Mouse (Mus musculus) MEL-GATA-1-ER (cell line): ENCODE data around the gene Shh.
A peak's percentile ranks its signal among the peaks of the same experiment; 100 is the strongest.

Source experiments
- DNase-seq: peaks from one replicate; pipeline ENCODE4 v3.0.0-alpha.2; 2012; ENCODE audit warnings: low read depth; ENCODE audit errors: extremely low read depth

The Shh gene

DNA sequence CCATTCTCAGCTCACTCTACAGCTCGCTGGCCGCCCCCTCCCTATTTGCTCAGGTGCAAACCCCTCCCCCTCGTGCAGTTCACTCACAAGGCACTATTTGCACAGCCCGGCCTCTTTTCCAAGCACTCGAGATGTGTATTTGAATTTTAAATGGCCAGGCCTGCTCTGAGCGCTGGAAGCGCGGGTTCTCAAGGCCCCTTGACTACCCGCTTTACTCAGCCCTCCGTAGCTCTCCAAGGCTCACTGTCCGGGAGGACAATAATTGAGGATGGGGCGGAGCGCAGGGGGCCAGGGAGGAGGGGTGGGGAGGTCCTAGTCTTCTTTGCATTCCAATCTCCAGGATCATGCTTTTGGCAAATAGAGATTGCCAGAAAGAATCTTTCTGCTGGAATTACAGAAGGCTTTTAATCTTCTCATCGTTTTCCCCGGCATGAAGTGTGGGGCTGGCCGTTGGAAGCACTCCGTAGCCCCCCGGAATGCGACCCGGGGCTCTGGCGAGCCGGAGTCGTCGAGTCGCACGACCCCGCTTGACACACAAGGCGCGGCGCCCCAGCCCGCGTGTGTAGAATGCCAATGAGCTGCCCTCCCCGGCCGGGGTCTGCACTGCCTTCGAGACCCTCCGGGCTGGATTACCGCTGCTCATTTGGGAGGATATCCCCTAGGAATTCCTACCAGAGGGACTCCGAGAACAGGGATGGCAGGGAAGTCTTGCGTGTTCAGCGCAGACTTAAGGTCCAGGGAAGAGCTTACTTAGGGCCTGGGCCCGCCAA lies 7.4 kb downstream of the Shh start:
- DNase-seq: no peak

DNA sequence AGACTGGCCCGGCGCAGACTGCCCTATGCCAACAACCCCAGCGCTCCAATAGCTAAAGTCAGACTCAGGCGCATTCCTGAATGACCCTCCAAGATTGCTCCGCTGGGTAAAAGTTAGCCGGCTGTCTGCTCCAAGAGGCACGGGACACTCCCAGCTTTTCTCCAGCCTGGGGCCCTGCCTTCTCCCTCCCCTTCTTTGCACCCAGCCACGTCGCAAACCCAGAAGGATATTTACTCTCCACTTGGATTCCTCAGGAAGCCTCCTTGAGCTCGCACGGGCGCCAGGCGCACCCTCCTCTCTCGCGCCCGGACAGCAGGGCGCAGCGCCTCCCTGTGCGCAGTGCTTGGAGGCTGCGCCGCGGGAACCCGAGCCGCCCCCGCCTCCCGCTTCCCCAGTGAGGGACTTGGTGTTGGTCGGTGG lies 8.2 kb downstream of the Shh start:
- no peak for DNase-seq

DNA sequence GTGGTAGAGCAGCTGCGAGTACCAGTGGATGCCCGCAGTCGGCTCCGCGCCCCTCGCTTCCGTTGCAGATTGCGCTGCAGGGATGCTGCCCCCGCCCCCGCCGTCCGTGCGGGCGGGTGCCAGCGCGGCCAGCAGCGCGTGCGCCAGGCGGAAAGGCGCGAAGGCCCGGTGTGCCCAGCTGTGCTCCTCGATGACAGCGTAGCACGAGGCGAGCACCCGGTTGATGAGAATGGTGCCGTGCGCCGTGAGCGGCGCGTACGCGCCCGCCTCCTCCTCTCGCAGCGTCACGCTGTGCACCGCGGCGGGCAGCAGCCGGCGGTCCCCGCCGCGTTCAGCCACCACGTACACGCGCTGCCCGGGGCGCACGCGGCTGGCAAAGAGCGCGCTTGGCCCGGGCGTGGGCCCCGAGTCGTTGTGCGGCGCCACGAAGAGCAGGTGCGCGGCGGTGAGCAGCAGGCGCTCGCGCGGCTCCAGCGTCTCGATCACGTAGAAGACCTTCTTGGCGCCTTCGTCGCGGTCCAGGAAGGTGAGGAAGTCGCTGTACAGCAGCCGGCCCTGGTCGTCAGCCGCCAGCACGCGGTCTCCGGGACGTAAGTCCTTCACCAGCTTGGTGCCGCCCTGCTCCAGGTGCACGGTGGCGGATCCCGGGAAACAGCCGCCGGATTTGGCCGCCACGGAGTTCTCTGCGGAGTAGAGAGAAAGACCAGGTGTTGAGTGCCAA lies 9.0 kb downstream of the Shh start:
- no peak for DNase-seq

DNA sequence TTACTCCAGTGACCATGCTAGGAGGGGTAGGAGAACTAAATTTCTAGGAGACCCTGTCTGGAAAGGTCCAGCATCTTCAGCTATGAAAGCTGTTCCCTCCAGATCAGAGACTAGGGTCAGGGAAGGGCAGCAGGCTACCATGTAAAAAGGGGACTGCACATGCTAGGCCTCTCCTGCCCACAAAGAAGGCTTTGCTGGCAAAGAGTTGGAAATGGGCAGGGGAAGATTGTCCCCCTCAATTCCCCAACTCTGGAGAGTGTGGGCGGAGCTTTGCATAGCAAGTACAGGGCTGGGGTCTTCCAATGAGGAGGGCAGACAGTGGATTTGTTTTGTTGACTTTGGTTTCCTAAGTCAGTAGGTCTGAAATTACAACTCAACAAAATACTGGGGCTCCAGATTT lies 10.7 kb downstream of the Shh start:
- no peak for DNase-seq

DNA sequence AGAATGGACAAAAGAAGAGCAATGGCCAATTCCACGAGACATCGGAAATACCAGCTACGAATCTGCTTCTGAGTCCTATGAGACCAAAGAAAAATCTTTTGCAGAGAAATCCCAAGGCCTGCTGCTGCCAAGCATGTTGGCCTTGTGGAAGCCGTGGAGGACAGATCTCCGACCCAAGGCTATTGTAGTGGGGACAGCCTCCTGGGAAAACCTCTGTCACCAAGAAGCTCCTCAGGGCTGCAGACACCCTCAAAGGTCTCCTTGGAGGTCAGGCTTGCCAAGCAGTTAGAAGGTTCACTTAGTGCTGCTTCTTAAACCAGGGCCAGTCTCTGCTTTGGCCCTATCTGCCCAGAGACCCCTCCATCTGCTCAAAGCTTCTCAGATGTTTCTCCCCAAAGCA lies 11.3 kb downstream of the Shh start:
- no peak for DNase-seq

DNA sequence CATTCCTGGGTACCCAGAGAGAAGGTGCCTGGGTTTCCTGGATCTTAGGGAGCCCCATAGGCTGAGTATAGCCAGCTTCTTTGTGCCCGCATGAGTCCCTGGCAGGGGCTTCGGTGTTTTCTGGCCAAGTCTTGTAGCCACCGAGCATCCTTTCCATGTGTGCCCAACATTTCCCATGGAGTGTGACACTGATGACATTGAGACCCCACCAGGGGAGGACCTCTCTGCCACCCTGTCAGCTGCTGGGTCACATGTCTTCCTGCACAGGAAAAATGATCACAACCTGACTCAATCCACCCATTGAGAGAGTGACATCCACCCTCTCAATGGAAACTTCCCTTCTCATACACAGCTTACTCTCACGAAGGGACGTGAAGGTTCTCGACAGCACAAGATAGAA lies 12.5 kb downstream of the Shh start:
- no peak for DNase-seq

DNA sequence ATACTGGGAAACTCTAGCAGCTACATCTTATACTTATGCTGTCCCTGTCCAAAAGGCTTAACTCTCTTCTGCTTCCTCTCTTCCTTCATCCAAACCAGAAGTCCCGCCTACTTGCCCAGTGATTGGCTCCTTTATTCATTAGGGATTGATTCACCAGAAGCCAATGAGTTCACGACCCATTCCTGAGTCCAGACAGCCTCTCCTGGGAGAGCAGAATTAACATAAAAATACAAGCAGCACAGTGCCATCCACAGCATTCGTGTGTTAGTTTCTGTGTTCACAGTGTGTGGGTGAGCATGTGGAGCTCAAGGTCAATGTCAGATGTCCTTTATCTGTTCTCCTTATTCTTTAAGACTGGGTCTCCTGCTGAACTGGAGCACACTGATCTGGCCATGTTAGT lies 13.5 kb downstream of the Shh start:
- DNase-seq: no peak

DNA sequence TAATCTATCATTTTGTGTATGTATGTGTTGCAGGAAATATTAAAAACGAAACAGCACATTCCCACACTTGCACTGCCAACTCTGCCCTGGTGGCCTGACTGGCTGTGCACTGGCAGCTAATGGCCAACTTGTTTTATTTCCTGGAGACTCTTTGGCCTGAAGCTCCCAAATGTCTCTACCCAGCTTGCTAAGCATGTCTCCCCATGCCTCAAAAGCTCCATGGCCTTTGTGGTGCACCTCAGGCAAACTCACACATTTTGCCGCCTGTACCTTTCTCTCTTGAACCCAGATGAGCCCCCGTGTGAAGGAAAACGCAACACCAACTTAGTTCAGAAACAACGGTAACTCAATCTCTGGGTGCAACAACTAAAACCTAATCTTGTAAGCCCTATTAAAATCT lies 14.0 kb downstream of the Shh start:
- no peak for DNase-seq

DNA sequence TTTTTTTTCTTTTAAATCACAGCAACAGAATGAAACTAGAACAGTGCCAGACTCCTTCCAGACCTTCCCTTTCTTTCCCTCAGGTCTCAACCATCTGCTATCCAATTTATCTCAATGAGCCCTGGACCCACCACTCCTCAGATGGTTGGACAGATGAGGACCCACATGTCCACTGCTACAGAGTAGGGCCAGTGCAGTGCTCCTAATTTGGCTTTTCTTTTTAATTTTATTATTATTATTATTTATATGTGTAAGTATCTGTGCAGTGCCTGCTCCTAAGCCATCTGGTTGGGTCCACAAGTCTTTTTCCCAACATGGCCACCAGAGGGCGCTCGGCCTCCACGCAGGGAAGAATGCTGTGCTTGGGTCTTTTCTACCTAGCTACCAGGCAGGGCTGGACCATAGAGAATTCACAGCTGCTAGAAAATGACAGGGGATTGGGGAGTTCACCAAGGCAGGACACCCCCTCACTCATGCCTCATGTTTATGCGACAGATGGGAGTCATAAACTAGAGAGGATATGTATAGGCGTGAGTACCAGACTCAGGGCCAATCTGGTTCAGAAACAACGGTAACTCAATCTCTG lies 15.9 kb downstream of the Shh start:
- DNase-seq: peak; percentile 19

DNA sequence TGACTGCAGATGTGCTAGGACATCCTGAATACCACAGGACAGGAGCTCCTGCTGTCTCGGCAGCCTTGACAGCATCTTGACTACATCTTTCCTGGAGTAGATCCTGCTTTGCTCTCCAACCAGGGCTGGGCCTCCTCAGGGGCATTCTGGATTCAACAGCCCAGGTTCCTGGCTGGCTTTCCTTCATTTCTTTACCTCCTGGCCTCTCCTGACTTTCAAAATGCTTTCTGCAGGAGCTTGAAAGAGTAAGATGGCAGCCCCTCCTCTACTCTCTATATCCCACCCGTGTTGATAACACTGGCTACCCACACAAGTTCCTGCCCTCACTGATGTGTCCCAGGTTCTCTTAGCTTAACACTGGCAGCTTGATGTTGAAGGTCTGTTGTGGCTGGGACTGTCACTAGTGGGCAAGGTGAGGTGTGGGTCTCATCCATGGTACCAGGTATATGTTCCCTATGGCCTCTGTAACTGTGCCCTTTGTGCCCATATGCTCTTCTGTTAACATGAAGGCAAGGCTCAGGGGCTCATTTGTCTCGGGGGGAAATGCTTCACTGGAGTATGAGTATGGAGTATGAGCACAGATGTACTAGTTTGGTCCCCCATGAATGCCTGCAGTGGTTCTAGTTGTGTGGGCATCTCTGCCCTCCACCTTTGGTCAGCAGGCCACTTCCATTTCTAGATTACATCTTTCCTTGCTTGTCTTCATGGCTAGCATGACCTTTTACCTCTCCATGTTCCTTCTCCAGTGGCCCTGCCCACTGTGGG lies 16.7 kb downstream of the Shh start:
- DNase-seq: no peak

DNA sequence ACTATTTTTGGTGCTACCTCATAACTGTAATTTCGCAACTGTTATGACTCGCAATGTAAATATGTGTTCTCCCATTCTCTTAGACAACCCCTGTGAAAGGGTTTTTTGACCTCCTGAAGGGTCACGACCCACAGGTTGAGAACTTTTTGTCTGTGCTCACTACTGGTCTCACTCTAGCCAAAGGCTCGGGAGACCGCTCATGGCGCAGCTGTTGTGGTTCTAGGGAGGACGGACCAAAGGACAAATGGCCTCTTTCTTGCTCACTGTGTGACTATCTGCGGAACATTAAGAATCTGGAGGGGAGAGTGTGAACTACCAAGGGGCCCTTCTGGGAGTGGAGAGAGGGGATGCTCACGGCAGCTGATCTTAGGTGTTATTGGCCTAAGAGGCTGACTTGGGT lies 41.1 kb downstream of the Shh start:
- DNase-seq: no peak

DNA sequence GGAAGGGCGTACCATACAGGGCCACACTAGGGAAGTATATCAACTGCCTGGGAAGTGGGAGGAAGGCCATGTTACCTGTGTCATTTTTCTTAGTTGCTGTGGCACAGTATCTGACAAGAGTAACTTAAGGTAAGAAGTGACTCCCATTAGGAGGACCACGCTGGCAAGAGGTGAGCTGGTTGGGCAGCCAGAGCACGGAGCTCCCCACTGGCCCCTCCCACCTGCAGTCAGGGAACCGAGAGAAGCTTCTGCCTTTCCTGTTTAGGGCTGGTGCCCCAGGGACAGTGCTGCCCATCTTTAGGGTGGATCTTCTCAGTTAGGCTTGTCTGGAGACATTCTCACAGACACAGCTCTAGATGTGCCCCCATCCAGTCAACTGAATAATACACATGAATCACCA lies 43.3 kb downstream of the Shh start:
- DNase-seq: no peak

DNA sequence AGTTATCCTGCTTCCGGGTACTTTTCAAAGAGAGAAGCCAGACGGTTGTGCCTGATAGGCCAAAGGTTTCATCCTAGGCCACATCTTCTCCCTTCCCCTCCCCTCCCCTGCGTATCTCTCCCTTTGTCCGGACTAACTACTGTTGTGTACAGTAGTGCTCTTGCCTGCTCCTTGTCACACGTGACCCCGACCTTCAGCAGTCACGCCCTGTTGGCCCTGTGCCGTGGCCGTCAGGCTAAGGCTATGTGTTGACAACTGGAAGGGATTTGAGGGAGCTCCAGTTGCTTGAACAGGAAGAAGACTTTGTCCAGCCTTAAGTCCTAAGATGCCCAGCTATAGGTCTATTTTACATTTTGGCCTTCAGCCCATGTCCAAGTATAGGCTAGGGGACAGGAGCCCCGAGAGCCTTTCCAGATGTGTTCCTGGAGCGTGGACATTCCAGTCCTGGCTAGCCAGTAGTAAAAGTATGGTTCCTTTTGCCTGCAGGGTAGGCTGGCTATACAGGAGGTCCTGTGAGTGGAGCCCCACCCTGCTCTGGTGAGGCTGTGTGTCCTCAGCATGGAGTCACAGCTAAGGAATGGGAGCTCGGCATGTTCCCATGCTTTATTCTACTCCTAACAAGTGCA lies 47.3 kb downstream of the Shh start:
- no peak for DNase-seq

DNA sequence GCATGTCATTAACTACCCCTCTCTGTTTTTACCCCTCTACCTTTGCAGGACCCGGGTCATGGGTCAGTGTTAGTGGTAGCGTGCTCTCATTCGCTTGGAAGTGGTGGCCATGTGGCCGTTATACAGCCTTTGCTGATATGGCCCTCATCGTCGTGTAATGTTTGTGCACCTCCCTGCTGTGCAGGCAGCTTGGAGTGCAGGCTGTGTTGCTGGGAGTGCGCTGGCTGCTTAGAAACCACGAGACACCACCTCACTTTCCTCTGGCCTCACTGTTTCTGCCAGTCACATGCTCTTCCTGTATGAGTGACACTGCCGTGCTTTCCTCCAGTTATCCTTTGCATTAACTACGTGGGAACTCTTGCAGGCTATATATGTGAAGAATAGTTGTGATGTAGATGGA lies 48.3 kb downstream of the Shh start:
- DNase-seq: no peak

DNA sequence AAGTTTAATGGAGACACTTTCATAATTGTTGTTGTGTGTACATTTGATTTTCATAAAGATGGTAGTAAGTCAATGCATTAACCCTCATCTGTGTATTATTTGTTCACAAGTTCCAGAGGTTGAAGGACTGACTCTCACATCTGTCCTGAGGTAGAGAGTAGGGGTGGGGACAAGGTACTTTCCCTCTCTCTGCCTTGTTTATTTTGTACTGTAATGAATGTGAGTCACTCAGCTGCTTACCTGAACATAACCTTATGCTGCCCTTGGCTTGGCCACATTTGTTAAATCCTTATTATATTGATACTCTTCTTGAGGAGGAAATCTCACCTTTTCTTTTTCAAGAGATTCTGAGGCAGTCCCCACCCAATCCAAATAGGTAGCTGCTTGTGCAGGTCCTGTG lies 51.0 kb downstream of the Shh start:
- DNase-seq: no peak

DNA sequence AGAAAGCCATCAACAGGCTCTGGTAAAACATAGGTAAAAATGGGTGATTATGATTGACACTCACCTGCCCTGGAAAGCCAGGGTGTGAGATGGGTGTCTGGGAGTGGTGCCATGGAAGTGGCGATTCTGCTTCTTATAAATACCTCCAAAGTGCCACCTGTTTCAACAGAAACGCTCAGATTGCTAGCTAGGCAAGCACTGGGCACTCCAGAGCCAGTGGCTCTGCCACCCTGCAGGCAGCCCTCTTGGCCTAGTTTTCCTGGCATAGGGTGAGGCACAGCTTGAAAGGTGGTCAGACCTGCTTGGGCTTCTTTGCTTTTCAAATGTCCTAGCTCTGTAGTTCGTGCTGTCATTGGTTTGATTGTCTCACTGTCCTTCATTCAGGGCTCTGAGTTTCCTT lies 53.0 kb downstream of the Shh start:
- DNase-seq: no peak

DNA sequence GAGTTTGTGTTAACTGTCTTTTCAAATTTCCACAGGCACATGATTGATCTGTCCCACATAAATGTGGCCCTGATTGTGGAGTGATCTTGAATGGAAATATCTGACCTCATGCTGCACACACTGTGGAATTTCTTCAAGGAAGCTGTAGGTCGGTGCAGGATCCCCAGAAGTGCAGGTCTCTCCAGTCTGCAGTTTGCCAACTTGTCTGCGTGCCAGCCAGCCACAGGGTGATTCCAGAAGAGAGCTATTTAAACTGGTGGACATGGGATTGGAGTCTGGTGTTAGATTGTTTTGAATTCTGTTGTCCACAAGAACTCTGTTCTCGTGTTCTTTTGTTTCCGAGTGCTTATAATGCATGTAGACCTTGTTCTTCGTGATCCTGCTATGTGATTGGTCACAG lies 53.5 kb downstream of the Shh start:
- no peak for DNase-seq

DNA sequence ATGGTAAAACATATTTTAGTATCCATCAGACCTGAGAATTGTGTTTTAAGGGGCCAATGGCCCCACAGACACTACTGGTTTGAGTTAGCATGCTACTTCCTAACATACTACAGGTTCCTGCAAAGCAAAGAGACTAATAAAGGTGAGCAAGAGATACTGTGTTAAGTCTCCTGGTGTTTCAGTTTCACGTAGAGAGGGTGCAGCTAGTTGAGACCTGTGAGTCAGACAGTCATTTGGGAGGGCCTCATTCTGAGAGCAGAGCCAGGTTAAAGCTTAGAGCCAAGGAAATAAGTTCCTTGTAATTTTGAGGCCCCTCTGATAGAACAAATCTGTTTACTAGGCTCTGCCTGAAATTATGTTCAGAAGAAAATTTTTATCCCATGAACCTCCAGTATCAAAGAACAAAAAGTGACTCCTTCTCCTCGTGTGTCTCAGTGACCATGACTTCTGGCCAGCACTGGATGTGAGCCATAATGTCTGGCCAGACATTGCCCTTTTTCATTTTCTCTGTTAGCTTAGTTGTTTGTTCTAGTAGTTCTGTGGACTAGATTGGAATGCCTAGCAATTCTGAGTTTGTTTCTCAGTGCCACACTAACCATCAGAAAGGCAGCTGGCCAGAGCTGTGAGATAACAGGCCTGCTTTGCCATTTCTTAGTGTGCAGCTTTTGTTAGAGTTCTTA lies 54.9 kb downstream of the Shh start:
- DNase-seq: no peak
